Mouse (Mus musculus) hindbrain, postnatal 0 days (tissue): ENCODE data around the gene Rab40c. TPM values are rescaled to one million over a fixed set of nuclear protein-coding genes. Genes with fewer than 3 reads are reported as not detected.

Source experiments
- ATAC-seq: fragments of 200-750 bp; cut with Nextera tagmentation; 2 replicates; pipeline ENCODE4 v1.8.0; 2017; ENCODE audit warnings: mild to moderate bottlenecking, moderate TSS enrichment, moderate library complexity
- DNase-seq: peaks from one replicate; pipeline ENCODE4 v3.0.0-alpha.2; 2015; ENCODE audit warnings: low spot score
- H3K27ac ChIP-seq: fragments of 300-500 bp; sonication (generic); 2 replicates; pipeline ENCODE4 v1.5.1; 2014; ENCODE audit warnings: mild to moderate bottlenecking
- H3K27me3 ChIP-seq: fragments of 300-500 bp; sonication (generic); 2 replicates; pipeline ENCODE4 v1.6.1; 2014; ENCODE audit warnings: low read length, mixed read lengths; ENCODE audit not compliant: insufficient read depth
- H3K36me3 ChIP-seq: fragments of 300-500 bp; sonication (generic); 2 replicates; pipeline ENCODE4 v1.6.1; 2014; ENCODE audit warnings: low read length, mixed read lengths; ENCODE audit not compliant: insufficient read depth
- H3K4me1 ChIP-seq: fragments of 300-500 bp; sonication (generic); 2 replicates; pipeline ENCODE4 v1.6.1; 2014; ENCODE audit warnings: antibody characterized with exemption, low read length, mixed read lengths; ENCODE audit not compliant: insufficient read depth
- H3K4me2 ChIP-seq: fragments of 300-500 bp; sonication (generic); 2 replicates; pipeline ENCODE4 v1.6.1; 2014; ENCODE audit warnings: low read depth, mild to moderate bottlenecking, low read length, moderate library complexity, mixed read lengths
- H3K4me3 ChIP-seq: fragments of 300-500 bp; sonication (generic); 2 replicates; pipeline ENCODE4 v1.5.1; 2014; ENCODE audit warnings: low read length
- H3K9ac ChIP-seq: fragments of 300-500 bp; sonication (generic); replicated peaks from 2 replicates; pipeline ENCODE4 v1.6.1; 2014; ENCODE audit warnings: mild to moderate bottlenecking, low read length, moderate library complexity, mixed read lengths
- H3K9me3 ChIP-seq: fragments of 300-500 bp; sonication (generic); 2 replicates; pipeline ENCODE4 v1.6.1; 2016; ENCODE audit warnings: low read length, mixed read lengths
- CTCF ChIP-seq: IDR thresholded peaks from 2 replicates; pipeline ENCODE4 v1.5.1; 2016; ENCODE audit warnings: antibody characterized with exemption, control low read depth, low read depth
- WGBS: fragments of 180-500 bp; shearing (Covaris S2); extraction: QIAGEN DNeasy Blood & Tissue Kit; methylation state at CpG from one replicate; pipeline ENCODE4 v1.1.7; 2014; 5-methylcytosine and 5-hydroxymethylcytosine counted together
- polyA plus RNA-seq: library from polyadenylated mRNA; unstranded; fragments of >200 nt; fragmentation: Nextera tagmentation; extraction: Ambion mirVana; gene quantifications from 2 replicates; pipeline ENCODE4 v1.2.1, GENCODE M21; 2015
- total RNA-seq: library from RNA; depleted of rRNA; stranded (reverse); fragments of >200 nt; gene quantifications from 2 replicates; pipeline ENCODE4 v1.2.3, GENCODE M21; 2014

Gene Rab40c
- total and polyA plus RNA-seq, 2 experiments from 2014 or later = 34.7 to 39.1 TPM

DNA sequence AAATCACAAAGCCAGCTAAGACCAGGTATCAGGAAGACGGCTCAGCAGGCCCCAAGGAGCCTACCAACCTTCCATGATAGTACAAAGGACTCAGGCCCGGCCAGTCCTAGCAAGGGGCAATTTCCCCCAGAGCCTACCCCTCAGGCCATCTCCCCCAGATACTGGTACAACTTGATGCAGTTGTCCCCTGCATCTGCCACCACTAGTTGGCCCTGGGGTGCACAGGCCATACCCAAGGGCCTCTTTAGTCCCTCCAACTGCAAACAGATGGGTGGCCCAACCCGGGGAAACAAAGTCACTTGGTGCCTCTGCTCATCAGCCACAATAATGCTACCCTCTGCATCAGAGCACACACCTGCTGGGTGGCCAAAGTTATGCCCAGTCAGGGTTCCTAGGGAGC is 23.7 kb upstream of the Rab40c start:
- H3K4me1 ChIP-seq = peaks cover 5% of the 10 kb centered on the region
- H3K27ac ChIP-seq = no peak overlapping the region
- no peak for ATAC-seq
- 83% methylated on average over 3 of the region's 3 CpGs for WGBS
- no peaks in the 10 kb centered on the region for H3K27me3 ChIP-seq
- H3K4me2 ChIP-seq = no peak overlapping the region
- H3K9me3 ChIP-seq = no peaks in the 10 kb centered on the region
- H3K36me3 ChIP-seq = no peaks in the 10 kb centered on the region
- H3K9ac ChIP-seq = no peak overlapping the region
- H3K4me3 ChIP-seq = no peak overlapping the region
- no peak for TF ChIP-seq CTCF
- no peak for DNase-seq

DNA sequence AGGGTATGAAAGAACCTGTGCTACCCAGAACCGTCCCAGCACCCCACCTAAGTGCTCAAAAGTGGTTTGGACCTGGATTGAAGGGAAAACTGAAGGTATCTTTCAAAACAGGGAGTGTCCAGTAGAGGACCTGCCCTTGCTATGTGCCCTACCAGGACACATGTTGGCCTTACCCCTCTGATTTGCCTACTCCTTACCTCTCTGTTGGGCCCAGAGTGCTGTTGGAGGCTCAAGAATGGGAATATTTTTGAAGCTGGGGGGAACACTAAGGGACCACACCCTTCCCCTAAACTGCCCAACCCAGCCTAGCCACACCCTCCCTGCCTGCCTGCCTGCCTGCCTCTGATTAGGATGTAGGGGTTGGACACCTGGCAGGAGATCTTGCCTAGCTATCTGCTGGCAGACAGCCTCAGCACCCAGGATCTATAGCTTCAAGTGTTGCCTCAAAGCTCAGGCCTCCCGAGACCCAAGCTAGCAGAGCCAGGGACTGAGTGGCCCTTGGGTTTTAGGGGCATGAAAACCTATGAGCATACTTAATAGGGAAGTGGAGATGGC is 23.1 kb upstream of the Rab40c start:
- H3K4me1 ChIP-seq = peaks cover 5% of the 10 kb centered on the region
- H3K9me3 ChIP-seq = no peaks in the 10 kb centered on the region
- no peak overlapping the region for H3K4me3 ChIP-seq
- peak overlapping the region; percentile 98; the same call in 1 of the 2 replicates for H3K9ac ChIP-seq
- no peak for TF ChIP-seq CTCF
- no peak for ATAC-seq
- no peaks in the 10 kb centered on the region for H3K36me3 ChIP-seq
- no peaks in the 10 kb centered on the region for H3K27me3 ChIP-seq
- no peak for DNase-seq
- H3K27ac ChIP-seq = no peak overlapping the region
- no peak overlapping the region for H3K4me2 ChIP-seq
- WGBS = 86% methylated on average over 2 of the region's 2 CpGs

DNA sequence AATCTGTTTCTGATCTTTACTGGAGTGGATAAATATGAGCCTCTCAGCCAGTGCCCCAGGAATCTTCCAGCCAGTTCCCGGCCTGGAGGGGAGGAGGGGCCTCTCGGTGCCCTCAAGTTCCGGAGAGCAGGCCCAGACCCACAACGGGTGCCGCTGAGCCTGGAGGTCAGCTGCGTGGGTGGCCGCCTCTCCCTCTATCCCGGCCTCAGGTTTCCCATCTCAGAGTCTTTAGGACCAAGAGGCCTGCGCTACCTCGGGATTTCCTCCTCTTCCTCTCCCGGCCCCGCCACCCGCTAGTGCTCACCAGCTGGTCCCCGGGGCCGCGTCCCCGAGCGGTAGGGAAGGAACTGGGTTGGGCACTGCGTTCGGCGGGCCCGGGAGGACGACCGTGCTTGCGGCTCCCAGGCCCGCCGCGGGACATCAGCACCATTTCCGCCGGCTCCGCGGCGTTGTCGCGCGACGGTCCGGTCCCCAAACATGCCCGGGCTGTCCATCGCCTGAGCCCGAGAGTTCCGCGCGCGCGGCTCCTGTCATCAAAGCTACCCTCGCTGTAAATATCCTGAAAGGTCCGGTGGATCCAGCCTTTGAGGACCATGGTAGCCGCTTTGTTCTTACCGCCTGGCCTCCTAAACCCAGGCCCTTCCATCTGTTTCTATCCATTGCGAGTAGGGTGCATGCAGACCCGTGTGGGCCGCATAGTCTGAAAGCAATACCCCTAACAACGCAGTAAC is 22.1 kb upstream of the Rab40c start:
- peaks cover 5% of the 10 kb centered on the region for H3K4me1 ChIP-seq
- TF ChIP-seq CTCF = no peak
- 3% methylated on average over 52 of the region's 54 CpGs for WGBS
- peak; percentile 83 for ATAC-seq
- peak overlapping the region; percentile 86 for H3K4me2 ChIP-seq
- peak overlapping the region; percentile 91 for H3K27ac ChIP-seq
- peak; percentile 84 for DNase-seq
- H3K4me3 ChIP-seq = peak overlapping the region; percentile 70
- H3K27me3 ChIP-seq = no peaks in the 10 kb centered on the region
- H3K9ac ChIP-seq = peak overlapping the region; percentile 98
- H3K9me3 ChIP-seq = no peaks in the 10 kb centered on the region
- peaks cover 3% of the 10 kb centered on the region; the same call in 1 of the 2 replicates for H3K36me3 ChIP-seq

DNA sequence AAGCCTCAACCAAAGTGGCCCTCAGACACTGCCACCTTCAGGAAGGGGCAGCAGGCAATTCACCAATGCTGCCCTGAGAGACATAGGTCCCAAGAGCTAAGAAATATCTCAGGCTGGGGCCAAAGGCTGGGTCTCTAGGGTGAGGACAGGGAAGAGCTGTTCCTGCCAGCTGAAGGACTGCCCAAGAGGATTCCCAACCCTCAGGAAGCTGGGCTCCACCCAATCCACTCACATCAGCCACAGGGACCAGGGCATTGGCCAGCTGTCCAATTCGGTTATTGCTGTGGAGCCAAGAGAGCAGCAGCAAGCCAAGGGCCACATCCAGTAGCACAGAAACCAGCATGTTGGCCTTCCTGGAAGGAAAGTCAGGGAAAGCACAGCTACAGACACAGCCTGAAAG is 15.0 kb upstream of the Rab40c start:
- Histone ChIP-seq H3K27ac (no peak overlapping the region), H3K4me1 (no peaks in the 10 kb centered on the region), H3K4me3 (no peak overlapping the region), H3K4me2 (no peak overlapping the region), H3K9me3 (no peaks in the 10 kb centered on the region), H3K36me3 (peaks cover 54% of the 10 kb centered on the region), H3K9ac (no peak overlapping the region), H3K27me3 (no peaks in the 10 kb centered on the region)
- ATAC-seq (no peak), DNase-seq (no peak)
- no peak for TF ChIP-seq CTCF
- WGBS = 81% methylated on average over 1 of the region's 1 CpGs

DNA sequence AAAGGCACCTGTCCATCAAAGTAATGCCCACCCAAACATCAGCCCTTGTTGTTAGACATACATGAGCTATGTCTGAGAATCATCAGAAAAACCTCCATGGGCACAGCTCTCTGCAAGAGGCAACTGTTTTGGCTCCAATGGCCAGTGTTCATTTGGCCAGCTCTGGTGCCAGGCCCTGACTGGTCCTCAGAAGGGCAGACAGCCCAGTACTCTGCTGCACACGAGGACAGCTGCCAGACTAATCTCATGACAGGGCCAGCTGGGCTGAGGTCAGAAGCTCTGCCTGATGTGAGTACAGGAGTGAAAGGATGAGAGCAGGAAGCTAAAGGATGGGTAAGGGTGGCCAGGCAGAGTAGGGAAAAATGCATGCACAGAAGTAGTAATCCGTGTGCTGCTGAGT is 5.8 kb upstream of the Rab40c start:
- Histone ChIP-seq H3K36me3 (peaks cover 24% of the 10 kb centered on the region), H3K27me3 (no peaks in the 10 kb centered on the region), H3K9ac (no peak overlapping the region), H3K9me3 (no peaks in the 10 kb centered on the region), H3K4me1 (no peaks in the 10 kb centered on the region), H3K4me3 (no peak overlapping the region), H3K27ac (no peak overlapping the region), H3K4me2 (no peak overlapping the region)
- 61% methylated on average over 2 of the region's 2 CpGs for WGBS
- TF ChIP-seq CTCF = no peak
- ATAC-seq (peak; percentile 61; the same call in 1 of the 2 replicates), DNase-seq (peak; percentile 64)

DNA sequence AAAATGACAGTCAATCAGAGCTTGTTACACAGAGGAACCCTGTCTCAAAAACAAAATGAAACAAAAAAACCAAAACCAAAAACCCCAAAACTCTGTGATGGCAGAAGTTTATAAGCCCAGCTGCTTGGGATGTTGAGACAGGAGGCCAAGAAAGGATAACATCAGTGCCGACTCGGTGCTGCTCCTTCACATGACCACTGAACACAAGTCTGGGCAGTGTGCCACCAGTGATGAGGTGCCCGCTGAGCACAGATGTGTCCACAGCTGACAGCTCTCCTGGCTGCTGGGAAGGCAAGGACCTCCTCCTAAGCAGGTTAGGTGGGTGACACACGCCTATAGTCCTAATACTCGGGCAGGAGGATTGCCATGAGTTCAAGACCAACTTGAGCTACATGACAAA is 2.6 kb upstream of the Rab40c start:
- WGBS = 57% methylated on average over 5 of the region's 5 CpGs

More for the DNA sequence above, 2.6 kb upstream of the Rab40c start:
- Histone ChIP-seq H3K27me3 (no peaks in the 10 kb centered on the region), H3K4me1 (peaks cover 15% of the 10 kb centered on the region), H3K9me3 (no peaks in the 10 kb centered on the region), H3K4me3 (no peak overlapping the region), H3K9ac (no peak overlapping the region), H3K36me3 (peaks cover 10% of the 10 kb centered on the region; the same call in 1 of the 2 replicates), H3K4me2 (no peak overlapping the region), H3K27ac (no peak overlapping the region)
- TF ChIP-seq CTCF = no peak
- no peak for DNase-seq
- ATAC-seq = no peak
